Mouse (Mus musculus): ENCODE measurements around the gene Cpm. TPM values are rescaled to one million over a fixed set of nuclear protein-coding genes. Genes with fewer than 3 reads are reported as not detected.

Cpm gene
- polyA plus RNA-seq, 1 experiment from 2014 or later = 31.2 TPM

GRCm38 (mm10) chr10:117690770-117691296, 61.5 kb downstream of the Cpm start:
- Histone ChIP-seq H3K4me2 (replicated peaks; ENCODE audit: low read depth, low read length) (no peak overlapping the region), H3K4me3 (ENCODE audit: low read length) (no peak overlapping the region), H3K9me3 (ENCODE audit: low read length) (no peaks in the 10 kb centered on the region), H3K27me3 (ENCODE audit: insufficient read depth, low read length) (no peaks in the 10 kb centered on the region), H3K27ac (ENCODE audit: low read length) (no peak overlapping the region), H3K4me1 (ENCODE audit: insufficient read depth, low read length) (no peaks in the 10 kb centered on the region), H3K36me3 (ENCODE audit: insufficient read depth, low read length) (peaks cover 62% of the 10 kb centered on the region), H3K9ac (replicated peaks; ENCODE audit: low read length) (no peak overlapping the region)
- ATAC-seq (ENCODE audit: low FRiP score, low TSS enrichment) = no peak
- 95% methylated on average over 3 of the region's 3 CpGs for WGBS

GRCm38 (mm10) chr10:117691389-117691968, 62.2 kb downstream of the Cpm start:
- Histone ChIP-seq H3K4me3 (ENCODE audit: low read length) (no peak overlapping the region), H3K27ac (ENCODE audit: low read length) (no peak overlapping the region), H3K36me3 (ENCODE audit: insufficient read depth, low read length) (peaks cover 68% of the 10 kb centered on the region), H3K4me1 (ENCODE audit: insufficient read depth, low read length) (no peaks in the 10 kb centered on the region), H3K9me3 (ENCODE audit: low read length) (no peaks in the 10 kb centered on the region), H3K4me2 (replicated peaks; ENCODE audit: low read depth, low read length) (no peak overlapping the region), H3K9ac (replicated peaks; ENCODE audit: low read length) (no peak overlapping the region), H3K27me3 (ENCODE audit: insufficient read depth, low read length) (no peaks in the 10 kb centered on the region)
- WGBS = 98% methylated on average over 10 of the region's 10 CpGs
- ATAC-seq (ENCODE audit: low FRiP score, low TSS enrichment) = no peak

GRCm38 (mm10) chr10:117692173-117692572, 62.9 kb downstream of the Cpm start:
- H3K4me1 ChIP-seq (ENCODE audit: insufficient read depth, low read length) = no peaks in the 10 kb centered on the region
- no peak overlapping the region for H3K4me3 ChIP-seq (ENCODE audit: low read length)
- no peaks in the 10 kb centered on the region for H3K9me3 ChIP-seq (ENCODE audit: low read length)
- no peak for ATAC-seq (ENCODE audit: low FRiP score, low TSS enrichment)
- H3K4me2 ChIP-seq (replicated peaks; ENCODE audit: low read depth, low read length) = no peak overlapping the region
- no peak overlapping the region for H3K9ac ChIP-seq (replicated peaks; ENCODE audit: low read length)
- no peaks in the 10 kb centered on the region for H3K27me3 ChIP-seq (ENCODE audit: insufficient read depth, low read length)
- peaks cover 74% of the 10 kb centered on the region for H3K36me3 ChIP-seq (ENCODE audit: insufficient read depth, low read length)
- no peak overlapping the region for H3K27ac ChIP-seq (ENCODE audit: low read length)

- no peak overlapping the region for H3K27ac ChIP-seq (ENCODE audit: low read length)
- H3K9me3 ChIP-seq (ENCODE audit: low read length) = no peaks in the 10 kb centered on the region
- no peak overlapping the region for H3K9ac ChIP-seq (replicated peaks; ENCODE audit: low read length)
- no peaks in the 10 kb centered on the region for H3K27me3 ChIP-seq (ENCODE audit: insufficient read depth, low read length)
- ATAC-seq (ENCODE audit: low FRiP score, low TSS enrichment) = no peak
- peaks cover 81% of the 10 kb centered on the region for H3K36me3 ChIP-seq (ENCODE audit: insufficient read depth, low read length)
- 94% methylated on average over 5 of the region's 5 CpGs for WGBS
- H3K4me1 ChIP-seq (ENCODE audit: insufficient read depth, low read length) = no peaks in the 10 kb centered on the region
- H3K4me3 ChIP-seq (ENCODE audit: low read length) = no peak overlapping the region
- H3K4me2 ChIP-seq (replicated peaks; ENCODE audit: low read depth, low read length) = no peak overlapping the region
Measured at GRCm38 (mm10) chr10:117692953-117693352, 63.7 kb downstream of the Cpm start.

- H3K4me3 ChIP-seq (ENCODE audit: low read length) = no peak overlapping the region
- no peaks in the 10 kb centered on the region for H3K27me3 ChIP-seq (ENCODE audit: insufficient read depth, low read length)
- no peaks in the 10 kb centered on the region for H3K9me3 ChIP-seq (ENCODE audit: low read length)
- ATAC-seq (ENCODE audit: low FRiP score, low TSS enrichment) = no peak
- H3K36me3 ChIP-seq (ENCODE audit: insufficient read depth, low read length) = peaks cover 86% of the 10 kb centered on the region
- WGBS = 95% methylated on average over 6 of the region's 6 CpGs
- H3K9ac ChIP-seq (replicated peaks; ENCODE audit: low read length) = no peak overlapping the region
- no peaks in the 10 kb centered on the region for H3K4me1 ChIP-seq (ENCODE audit: insufficient read depth, low read length)
- H3K4me2 ChIP-seq (replicated peaks; ENCODE audit: low read depth, low read length) = no peak overlapping the region
- H3K27ac ChIP-seq (ENCODE audit: low read length) = no peak overlapping the region
Measured at GRCm38 (mm10) chr10:117694255-117694953, 65.1 kb downstream of the Cpm start.

- H3K9ac ChIP-seq (replicated peaks; ENCODE audit: low read length) = no peak overlapping the region
- no peak overlapping the region for H3K27ac ChIP-seq (ENCODE audit: low read length)
- no peaks in the 10 kb centered on the region for H3K4me1 ChIP-seq (ENCODE audit: insufficient read depth, low read length)
- WGBS = 95% methylated on average over 4 of the region's 4 CpGs
- no peak overlapping the region for H3K4me2 ChIP-seq (replicated peaks; ENCODE audit: low read depth, low read length)
- ATAC-seq (ENCODE audit: low FRiP score, low TSS enrichment) = no peak
- H3K9me3 ChIP-seq (ENCODE audit: low read length) = no peaks in the 10 kb centered on the region
- peaks cover 87% of the 10 kb centered on the region for H3K36me3 ChIP-seq (ENCODE audit: insufficient read depth, low read length)
- no peaks in the 10 kb centered on the region for H3K27me3 ChIP-seq (ENCODE audit: insufficient read depth, low read length)
- H3K4me3 ChIP-seq (ENCODE audit: low read length) = no peak overlapping the region
Measured at GRCm38 (mm10) chr10:117695027-117695426, 65.7 kb downstream of the Cpm start.

- no peaks in the 10 kb centered on the region for H3K27me3 ChIP-seq (ENCODE audit: insufficient read depth, low read length)
- 97% methylated on average over 4 of the region's 4 CpGs for WGBS
- H3K4me3 ChIP-seq (ENCODE audit: low read length) = no peak overlapping the region
- H3K9me3 ChIP-seq (ENCODE audit: low read length) = no peaks in the 10 kb centered on the region
- no peak for ATAC-seq (ENCODE audit: low FRiP score, low TSS enrichment)
- H3K27ac ChIP-seq (ENCODE audit: low read length) = no peak overlapping the region
- H3K4me1 ChIP-seq (ENCODE audit: insufficient read depth, low read length) = no peaks in the 10 kb centered on the region
- no peak overlapping the region for H3K4me2 ChIP-seq (replicated peaks; ENCODE audit: low read depth, low read length)
- no peak overlapping the region for H3K9ac ChIP-seq (replicated peaks; ENCODE audit: low read length)
- peaks cover 87% of the 10 kb centered on the region for H3K36me3 ChIP-seq (ENCODE audit: insufficient read depth, low read length)
Measured at GRCm38 (mm10) chr10:117695605-117696004, 66.3 kb downstream of the Cpm start.

- Histone ChIP-seq H3K4me3 (ENCODE audit: low read length) (no peak overlapping the region), H3K36me3 (ENCODE audit: insufficient read depth, low read length) (peaks cover 86% of the 10 kb centered on the region), H3K27ac (ENCODE audit: low read length) (no peak overlapping the region), H3K9me3 (ENCODE audit: low read length) (no peaks in the 10 kb centered on the region), H3K9ac (replicated peaks; ENCODE audit: low read length) (no peak overlapping the region), H3K4me1 (ENCODE audit: insufficient read depth, low read length) (no peaks in the 10 kb centered on the region), H3K27me3 (ENCODE audit: insufficient read depth, low read length) (no peaks in the 10 kb centered on the region), H3K4me2 (replicated peaks; ENCODE audit: low read depth, low read length) (no peak overlapping the region)
- ATAC-seq (ENCODE audit: low FRiP score, low TSS enrichment) = no peak
- WGBS = 89% methylated on average over 8 of the region's 8 CpGs
Measured at GRCm38 (mm10) chr10:117696021-117696826, 66.9 kb downstream of the Cpm start.

GRCm38 (mm10) chr10:117696827-117697560, 67.7 kb downstream of the Cpm start:
- H3K4me2 ChIP-seq (replicated peaks; ENCODE audit: low read depth, low read length) = no peak overlapping the region
- H3K27ac ChIP-seq (ENCODE audit: low read length) = no peak overlapping the region
- peaks cover 87% of the 10 kb centered on the region for H3K36me3 ChIP-seq (ENCODE audit: insufficient read depth, low read length)
- H3K27me3 ChIP-seq (ENCODE audit: insufficient read depth, low read length) = no peaks in the 10 kb centered on the region
- no peak for ATAC-seq (ENCODE audit: low FRiP score, low TSS enrichment)
- no peak overlapping the region for H3K4me3 ChIP-seq (ENCODE audit: low read length)
- no peak overlapping the region for H3K9ac ChIP-seq (replicated peaks; ENCODE audit: low read length)
- no peaks in the 10 kb centered on the region for H3K4me1 ChIP-seq (ENCODE audit: insufficient read depth, low read length)
- WGBS = 94% methylated on average over 6 of the region's 6 CpGs
- no peaks in the 10 kb centered on the region for H3K9me3 ChIP-seq (ENCODE audit: low read length)

Measured in kidney, embryonic 16.5 days (tissue).